8 mouse cellular contexts compared by ENCODE assay signal in genomic region chr8:94695341-94695993, GRCm38 (mm10). TPM values are rescaled to one million over a fixed set of nuclear protein-coding genes. Genes with fewer than 3 reads are reported as not detected.
A peak's percentile ranks its signal among the peaks of the same experiment; 100 is the strongest.
DNase-seq lines count a peak whose midpoint lies in the region; ATAC-seq lines count a peak whose summit lies in the region.

No protein-coding gene starts in this region.

- no peaks in the 10 kb centered on the region for H3K36me3 ChIP-seq in lung, embryonic 16.5 days (ENCODE audit: control insufficient read depth, insufficient read depth, low read length)
- no peaks in the 10 kb centered on the region for H3K36me3 ChIP-seq in erythroblast, embryonic 14.5 days (ENCODE audit: control insufficient read depth)
- no peaks in the 10 kb centered on the region for H3K36me3 ChIP-seq in midbrain, embryonic 12.5 days

- ATAC-seq in lung, embryonic 16.5 days (ENCODE audit: low read depth): peak; percentile 36; the same call in 1 of the 2 replicates
- peak; percentile 38; the same call in 1 of the 2 replicates for ATAC-seq in midbrain, embryonic 12.5 days (ENCODE audit: low FRiP score, low read depth)
- ATAC-seq in activated CD4-positive, CD25-positive, alpha-beta regulatory T cell, adult 4 months: no peak

- WGBS in lung, embryonic 16.5 days: under 1% methylated on average over 31 of the region's 31 CpGs
- under 1% methylated on average over 31 of the region's 31 CpGs for WGBS in midbrain, embryonic 12.5 days

- no peak for DNase-seq in lung, adult 18-20 months
- DNase-seq in kidney, adult 8-10 months: peak; percentile 75 to 83
- DNase-seq in ovary, postnatal 10 days (ENCODE audit: low spot score): no peak
- DNase-seq in adipocyte (ENCODE audit: low spot score): no peak

- peak overlapping the region; percentile 82 for H3K4me2 ChIP-seq in lung, embryonic 16.5 days (ENCODE audit: low read depth, low read length)
- H3K4me2 ChIP-seq in midbrain, embryonic 12.5 days (replicated peaks): peak overlapping the region; percentile 74

- H3K4me3 ChIP-seq in lung, embryonic 16.5 days (ENCODE audit: low read length): peak overlapping the region; percentile 51
- peak overlapping the region; percentile 46 for H3K4me3 ChIP-seq in erythroblast, embryonic 14.5 days (replicated peaks)
- peak overlapping the region; percentile 44 for H3K4me3 ChIP-seq in midbrain, embryonic 12.5 days

- H3K27me3 ChIP-seq in lung, embryonic 16.5 days (ENCODE audit: control insufficient read depth, insufficient read depth, low read depth, low read length): peaks cover 36% of the 10 kb centered on the region
- H3K27me3 ChIP-seq in erythroblast, embryonic 14.5 days (ENCODE audit: control insufficient read depth): peaks cover 73% of the 10 kb centered on the region
- peaks cover 62% of the 10 kb centered on the region for H3K27me3 ChIP-seq in midbrain, embryonic 12.5 days

- no peak overlapping the region for H3K27ac ChIP-seq in lung, embryonic 16.5 days (ENCODE audit: low read length)
- no peak overlapping the region for H3K27ac ChIP-seq in midbrain, embryonic 12.5 days (replicated peaks)

- peak overlapping the region; percentile 47; the same call in 1 of the 2 replicates for H3K9ac ChIP-seq in lung, embryonic 16.5 days (ENCODE audit: low read length)
- peak overlapping the region; percentile 31 for H3K9ac ChIP-seq in midbrain, embryonic 12.5 days (replicated peaks)

- H3K4me1 ChIP-seq in lung, embryonic 16.5 days (replicated peaks; ENCODE audit: control insufficient read depth, insufficient read depth, low read length): peaks cover 12% of the 10 kb centered on the region
- H3K4me1 ChIP-seq in erythroblast, embryonic 14.5 days (ENCODE audit: control insufficient read depth): peaks cover 8% of the 10 kb centered on the region
- H3K4me1 ChIP-seq in midbrain, embryonic 12.5 days: peaks cover 17% of the 10 kb centered on the region

- H3K9me3 ChIP-seq in lung, embryonic 16.5 days (ENCODE audit: control insufficient read depth, low read length): no peaks in the 10 kb centered on the region
- peaks cover 2% of the 10 kb centered on the region; the same call in 1 of the 2 replicates for H3K9me3 ChIP-seq in erythroblast, embryonic 14.5 days (ENCODE audit: control insufficient read depth, low read length)
- H3K9me3 ChIP-seq in midbrain, embryonic 12.5 days: no peaks in the 10 kb centered on the region

RNA-seq across cellular contexts. Expression of gene Pllp, which starts 0.6 kb away (rescaled TPM):
- polyA plus RNA-seq in lung, embryonic 16.5 days (2015; fragmentation: Nextera tagmentation; extraction: Ambion mirVana): 3.6 TPM in 2 replicates
- polyA plus RNA-seq in erythroblast, embryonic 14.5 days (2012): not detected in 2 replicates
- polyA plus RNA-seq in midbrain, embryonic 12.5 days (2016; fragmentation: Nextera tagmentation; extraction: Ambion mirVana): 0.34 and 0.38 TPM in 2 replicates
- under 1 TPM in 1 of 2 experiments, not detected in 1; 0.24 TPM for polyA plus RNA-seq in activated CD4-positive, CD25-positive, alpha-beta regulatory T cell, adult 4 months (2017; shearing (Covaris generic))

RNA-seq across cellular contexts. Expression of gene Arl2bp, which starts 29.1 kb away (rescaled TPM):
- polyA plus RNA-seq in lung, embryonic 16.5 days (2015; fragmentation: Nextera tagmentation; extraction: Ambion mirVana): 106 and 118 TPM in 2 replicates
- 2.4 and 3.1 TPM in 2 replicates for polyA plus RNA-seq in erythroblast, embryonic 14.5 days (2012)
- polyA plus RNA-seq in midbrain, embryonic 12.5 days (2016; fragmentation: Nextera tagmentation; extraction: Ambion mirVana): 238 and 247 TPM in 2 replicates
- 10 to 100 TPM; 30.1 to 30.5 TPM for polyA plus RNA-seq in activated CD4-positive, CD25-positive, alpha-beta regulatory T cell, adult 4 months (2017; shearing (Covaris generic))

RNA-seq across cellular contexts. Expression of gene Ccl22, which starts 49.9 kb away (rescaled TPM):
- polyA plus RNA-seq in lung, embryonic 16.5 days (2015; fragmentation: Nextera tagmentation; extraction: Ambion mirVana): not detected in 2 replicates
- 0.09 and 0.23 TPM in 2 replicates for polyA plus RNA-seq in erythroblast, embryonic 14.5 days (2012)
- polyA plus RNA-seq in midbrain, embryonic 12.5 days (2016; fragmentation: Nextera tagmentation; extraction: Ambion mirVana): not detected in 2 replicates
- under 1 TPM in 1 of 2 experiments, not detected in 1; 0.34 TPM for polyA plus RNA-seq in activated CD4-positive, CD25-positive, alpha-beta regulatory T cell, adult 4 months (2017; shearing (Covaris generic))

Comparison
In these comparisons a context has a peak if more than half of its experiments do, and no peak if none do; other contexts are left out.
1. DNase-seq: peak in kidney, adult 8-10 months (2 of 2); none in lung, adult 18-20 months (0 of 2), ovary, postnatal 10 days (single experiment) and adipocyte (single experiment).
2. Peak in every context shown above with its lines, with median percentiles within 50 percentile points of each other: H3K4me3 ChIP-seq.